Mouse (Mus musculus) right cerebral cortex, adult 2 months (tissue): Measurements from ENCODE around the gene Pik3ap1.
"Not testable (repeated sequence)": the region's sequence is repeated elsewhere in the genome, so short reads cannot be mapped to it uniquely, and the experiment has no call there.

ENCODE experiments used
- DNase-seq, 2 experiments: peaks; one replicate each; pipeline ENCODE4 v3.0.0; 2021 to 2022; ENCODE audit warnings: low spot score in 2 of 2

The Pik3ap1 gene

GRCm38 (mm10) chr19:41384922-41385508, at the start of gene Pik3ap1:
Pik3ap1 (minus strand) TSS chr19:41385102.
- no peak for DNase-seq

- not testable (repeated sequence) for DNase-seq
These were observed 46.7 kb upstream of the Pik3ap1 start for GRCm38 (mm10) chr19:41431512-41432164.

GRCm38 (mm10) chr19:41425927-41426772, 41.2 kb upstream of the Pik3ap1 start:
- not testable (repeated sequence) for DNase-seq

GRCm38 (mm10) chr19:41421264-41421663, 36.4 kb upstream of the Pik3ap1 start:
- DNase-seq: no peak

GRCm38 (mm10) chr19:41418786-41419185, 33.9 kb upstream of the Pik3ap1 start:
- no peak for DNase-seq

- DNase-seq: no peak
These were observed 33.1 kb upstream of the Pik3ap1 start for GRCm38 (mm10) chr19:41417995-41418394.

GRCm38 (mm10) chr19:41416201-41416600, 31.3 kb upstream of the Pik3ap1 start:
- no peak for DNase-seq

- DNase-seq: no peak
These were observed 17.7 kb upstream of the Pik3ap1 start for GRCm38 (mm10) chr19:41402603-41403002.

- DNase-seq: no peak
These were observed 6.0 kb upstream of the Pik3ap1 start for GRCm38 (mm10) chr19:41390856-41391255.

- no peak for DNase-seq
These were observed 4.4 kb upstream of the Pik3ap1 start for GRCm38 (mm10) chr19:41389351-41389750.

GRCm38 (mm10) chr19:41388242-41388641, 3.3 kb upstream of the Pik3ap1 start:
- no peak for DNase-seq

- no peak for DNase-seq
These were observed 2.4 kb upstream of the Pik3ap1 start for GRCm38 (mm10) chr19:41387262-41387661.

- DNase-seq: no peak
These were observed 473 bp downstream of the Pik3ap1 start for GRCm38 (mm10) chr19:41384406-41384851.

- no peak for DNase-seq
These were observed 2.4 kb downstream of the Pik3ap1 start for GRCm38 (mm10) chr19:41382391-41382978.

- DNase-seq: no peak
These were observed 3.2 kb downstream of the Pik3ap1 start for GRCm38 (mm10) chr19:41381581-41382239.

- DNase-seq: no peak
These were observed 5.7 kb downstream of the Pik3ap1 start for GRCm38 (mm10) chr19:41379195-41379594.

- no peak for DNase-seq
These were observed 9.1 kb downstream of the Pik3ap1 start for GRCm38 (mm10) chr19:41375791-41376190.

GRCm38 (mm10) chr19:41375096-41375495, 9.8 kb downstream of the Pik3ap1 start:
- no peak for DNase-seq

GRCm38 (mm10) chr19:41374658-41375057, 10.2 kb downstream of the Pik3ap1 start:
- DNase-seq: no peak

- DNase-seq: no peak
These were observed 12.6 kb downstream of the Pik3ap1 start for GRCm38 (mm10) chr19:41372322-41372721.

- no peak for DNase-seq
These were observed 13.5 kb downstream of the Pik3ap1 start for GRCm38 (mm10) chr19:41371373-41371772.
